Mouse (Mus musculus) cerebellum, adult (tissue): Measurements from ENCODE around the gene Rnf6.
"Not testable (repeated sequence)": the region's sequence is repeated elsewhere in the genome, so short reads cannot be mapped to it uniquely, and the experiment has no call there.

Experiments used
- ATAC-seq: cut with Nextera tagmentation; 2 replicates; pipeline ENCODE4 v1.9.2; 2017; ENCODE audit warnings: mild to moderate bottlenecking, moderate library complexity, mixed read lengths; ENCODE audit not compliant: insufficient number of reproducible peaks, low FRiP score, low TSS enrichment

The Rnf6 gene

GRCm38 (mm10) chr5:146231655-146231996 is 10.3 kb upstream of the Rnf6 start:
- ATAC-seq: no peak

GRCm38 (mm10) chr5:146230864-146231654 is 9.7 kb upstream of the Rnf6 start, which contains the start of gene Cdk8:
TSS of gene Cdk8 (plus strand) at chr5:146231230.
- peak; percentile 89 for ATAC-seq

- no peak for ATAC-seq
Measured at GRCm38 (mm10) chr5:146229869-146230650, 8.7 kb upstream of the Rnf6 start.

- ATAC-seq: no peak
Measured at GRCm38 (mm10) chr5:146227496-146227895, 6.1 kb upstream of the Rnf6 start.

- no peak for ATAC-seq
Measured at GRCm38 (mm10) chr5:146223786-146224185, 2.4 kb upstream of the Rnf6 start.

- no peak for ATAC-seq
Measured at GRCm38 (mm10) chr5:146221722-146222121, 367 bp upstream of the Rnf6 start.

GRCm38 (mm10) chr5:146220501-146220878 is 865 bp downstream of the Rnf6 start:
- ATAC-seq: peak; percentile 17; the same call in 1 of the 2 replicates

GRCm38 (mm10) chr5:146205537-146205936 is 15.8 kb downstream of the Rnf6 start:
- ATAC-seq: no peak

- ATAC-seq: no peak
Measured at GRCm38 (mm10) chr5:146203921-146204320, 17.4 kb downstream of the Rnf6 start.

GRCm38 (mm10) chr5:146200580-146200979 is 20.8 kb downstream of the Rnf6 start:
- no peak for ATAC-seq

- ATAC-seq: no peak
Measured at GRCm38 (mm10) chr5:146199540-146199939, 21.8 kb downstream of the Rnf6 start.

GRCm38 (mm10) chr5:146199073-146199472 is 22.3 kb downstream of the Rnf6 start:
- no peak for ATAC-seq

- no peak for ATAC-seq
Measured at GRCm38 (mm10) chr5:146193360-146193759, 28.0 kb downstream of the Rnf6 start.

- ATAC-seq: peak; percentile 91
Measured at GRCm38 (mm10) chr5:146190501-146191269, 30.7 kb downstream of the Rnf6 start.

GRCm38 (mm10) chr5:146190093-146190492 is 31.3 kb downstream of the Rnf6 start:
- ATAC-seq: 0 out of 2 replicates have a peak, but pooled peaks have one; percentile 12

- ATAC-seq: no peak
Measured at GRCm38 (mm10) chr5:146188712-146189111, 32.6 kb downstream of the Rnf6 start.

- ATAC-seq: no peak
Measured at GRCm38 (mm10) chr5:146188144-146188543, 33.2 kb downstream of the Rnf6 start.

GRCm38 (mm10) chr5:146187441-146187840 is 33.9 kb downstream of the Rnf6 start:
- ATAC-seq: not testable (repeated sequence)

- ATAC-seq: not testable (repeated sequence)
Measured at GRCm38 (mm10) chr5:146185204-146185603, 36.2 kb downstream of the Rnf6 start, which contains the start of gene 1700001J03Rik. TSS of gene 1700001J03Rik (minus strand) at chr5:146185304.

GRCm38 (mm10) chr5:146172744-146173143 is 48.6 kb downstream of the Rnf6 start:
- ATAC-seq: not testable (repeated sequence)

GRCm38 (mm10) chr5:146170621-146171020 is 50.7 kb downstream of the Rnf6 start, which contains the start of gene Gm6309:
TSS of gene Gm6309 (minus strand) at chr5:146170721.
- not testable (repeated sequence) for ATAC-seq
